Mouse (Mus musculus): ENCODE results near the gene Zbtb12. TPM values are rescaled to one million over a fixed set of nuclear protein-coding genes. Genes with fewer than 3 reads are reported as not detected.

Zbtb12 gene
- polyA plus RNA-seq, 1 experiment from 2014 or later: 3.5 TPM

GRCm38 (mm10) chr17:34890074-34890743, 10.9 kb downstream of the Zbtb12 start:
- Histone ChIP-seq H3K9me3 (ENCODE audit: low read length) (no peaks in the 10 kb centered on the region), H3K4me1 (ENCODE audit: insufficient read depth, low read length) (peaks cover 7% of the 10 kb centered on the region), H3K36me3 (ENCODE audit: insufficient read depth, low read length) (no peaks in the 10 kb centered on the region), H3K9ac (replicated peaks; ENCODE audit: low read length) (no peak overlapping the region), H3K4me2 (replicated peaks; ENCODE audit: low read depth, low read length) (no peak overlapping the region), H3K4me3 (ENCODE audit: low read length) (no peak overlapping the region), H3K27me3 (ENCODE audit: insufficient read depth, low read length) (no peaks in the 10 kb centered on the region), H3K27ac (ENCODE audit: low read length) (no peak overlapping the region)
- 80% methylated on average over 12 of the region's 12 CpGs for WGBS
- no peak for ATAC-seq (ENCODE audit: low FRiP score, low TSS enrichment)

- no peak for ATAC-seq (ENCODE audit: low FRiP score, low TSS enrichment)
- Histone ChIP-seq H3K9ac (replicated peaks; ENCODE audit: low read length) (no peak overlapping the region), H3K27me3 (ENCODE audit: insufficient read depth, low read length) (no peaks in the 10 kb centered on the region), H3K4me3 (ENCODE audit: low read length) (no peak overlapping the region), H3K4me2 (replicated peaks; ENCODE audit: low read depth, low read length) (no peak overlapping the region), H3K9me3 (ENCODE audit: low read length) (no peaks in the 10 kb centered on the region), H3K27ac (ENCODE audit: low read length) (no peak overlapping the region), H3K36me3 (ENCODE audit: insufficient read depth, low read length) (peaks cover 6% of the 10 kb centered on the region), H3K4me1 (ENCODE audit: insufficient read depth, low read length) (peaks cover 19% of the 10 kb centered on the region)
- WGBS: 94% methylated on average over 2 of the region's 2 CpGs
Observed at GRCm38 (mm10) chr17:34891377-34891776, 12.1 kb downstream of the Zbtb12 start.

GRCm38 (mm10) chr17:34893072-34893824, 14.0 kb downstream of the Zbtb12 start:
- peak overlapping the region; percentile 86 for H3K27ac ChIP-seq (ENCODE audit: low read length)
- no peaks in the 10 kb centered on the region for H3K9me3 ChIP-seq (ENCODE audit: low read length)
- H3K9ac ChIP-seq (replicated peaks; ENCODE audit: low read length): peak overlapping the region; percentile 66; the same call in 1 of the 2 replicates
- H3K4me3 ChIP-seq (ENCODE audit: low read length): no peak overlapping the region
- peaks cover 33% of the 10 kb centered on the region for H3K4me1 ChIP-seq (ENCODE audit: insufficient read depth, low read length)
- H3K36me3 ChIP-seq (ENCODE audit: insufficient read depth, low read length): peaks cover 9% of the 10 kb centered on the region
- H3K4me2 ChIP-seq (replicated peaks; ENCODE audit: low read depth, low read length): peak overlapping the region; percentile 92
- no peaks in the 10 kb centered on the region for H3K27me3 ChIP-seq (ENCODE audit: insufficient read depth, low read length)
- ATAC-seq (ENCODE audit: low FRiP score, low TSS enrichment): no peak
- 77% methylated on average over 12 of the region's 12 CpGs for WGBS

- ATAC-seq (ENCODE audit: low FRiP score, low TSS enrichment): peak; percentile 92
- under 1% methylated on average over 38 of the region's 51 CpGs for WGBS
- Histone ChIP-seq H3K36me3 (ENCODE audit: insufficient read depth, low read length) (peaks cover 9% of the 10 kb centered on the region), H3K27me3 (ENCODE audit: insufficient read depth, low read length) (no peaks in the 10 kb centered on the region), H3K4me3 (ENCODE audit: low read length) (peak overlapping the region; percentile 72), H3K27ac (ENCODE audit: low read length) (peak overlapping the region; percentile 92), H3K9ac (replicated peaks; ENCODE audit: low read length) (peak overlapping the region; percentile 86), H3K9me3 (ENCODE audit: low read length) (no peaks in the 10 kb centered on the region), H3K4me1 (ENCODE audit: insufficient read depth, low read length) (peaks cover 33% of the 10 kb centered on the region), H3K4me2 (replicated peaks; ENCODE audit: low read depth, low read length) (peak overlapping the region; percentile 92)
Observed at GRCm38 (mm10) chr17:34894074-34894597, 14.9 kb downstream of the Zbtb12 start.

- Histone ChIP-seq H3K27me3 (ENCODE audit: insufficient read depth, low read length) (no peaks in the 10 kb centered on the region), H3K4me2 (replicated peaks; ENCODE audit: low read depth, low read length) (peak overlapping the region; percentile 92), H3K9ac (replicated peaks; ENCODE audit: low read length) (peak overlapping the region; percentile 86), H3K4me1 (ENCODE audit: insufficient read depth, low read length) (peaks cover 35% of the 10 kb centered on the region), H3K36me3 (ENCODE audit: insufficient read depth, low read length) (peaks cover 9% of the 10 kb centered on the region), H3K9me3 (ENCODE audit: low read length) (no peaks in the 10 kb centered on the region), H3K4me3 (ENCODE audit: low read length) (peak overlapping the region; percentile 72), H3K27ac (ENCODE audit: low read length) (peak overlapping the region; percentile 92)
- ATAC-seq (ENCODE audit: low FRiP score, low TSS enrichment): peak; percentile 20; the same call in 1 of the 2 replicates
- 7% methylated on average over 50 of the region's 51 CpGs for WGBS
Observed at GRCm38 (mm10) chr17:34894801-34895530, 15.7 kb downstream of the Zbtb12 start.

GRCm38 (mm10) chr17:34895724-34896123, 16.4 kb downstream of the Zbtb12 start:
- no peaks in the 10 kb centered on the region for H3K9me3 ChIP-seq (ENCODE audit: low read length)
- WGBS: 88% methylated on average over 15 of the region's 15 CpGs
- ATAC-seq (ENCODE audit: low FRiP score, low TSS enrichment): no peak
- no peaks in the 10 kb centered on the region for H3K27me3 ChIP-seq (ENCODE audit: insufficient read depth, low read length)
- H3K4me2 ChIP-seq (replicated peaks; ENCODE audit: low read depth, low read length): peak overlapping the region; percentile 92
- peaks cover 9% of the 10 kb centered on the region for H3K36me3 ChIP-seq (ENCODE audit: insufficient read depth, low read length)
- peak overlapping the region; percentile 92; the same call in 1 of the 2 replicates for H3K27ac ChIP-seq (ENCODE audit: low read length)
- H3K4me1 ChIP-seq (ENCODE audit: insufficient read depth, low read length): peaks cover 41% of the 10 kb centered on the region
- peak overlapping the region; percentile 86 for H3K9ac ChIP-seq (replicated peaks; ENCODE audit: low read length)
- H3K4me3 ChIP-seq (ENCODE audit: low read length): peak overlapping the region; percentile 72

- no peak overlapping the region for H3K4me3 ChIP-seq (ENCODE audit: low read length)
- WGBS: 86% methylated on average over 17 of the region's 17 CpGs
- peaks cover 41% of the 10 kb centered on the region for H3K4me1 ChIP-seq (ENCODE audit: insufficient read depth, low read length)
- no peak for ATAC-seq (ENCODE audit: low FRiP score, low TSS enrichment)
- H3K27me3 ChIP-seq (ENCODE audit: insufficient read depth, low read length): no peaks in the 10 kb centered on the region
- H3K9ac ChIP-seq (replicated peaks; ENCODE audit: low read length): no peak overlapping the region
- no peaks in the 10 kb centered on the region for H3K9me3 ChIP-seq (ENCODE audit: low read length)
- H3K4me2 ChIP-seq (replicated peaks; ENCODE audit: low read depth, low read length): no peak overlapping the region
- H3K36me3 ChIP-seq (ENCODE audit: insufficient read depth, low read length): peaks cover 13% of the 10 kb centered on the region
- no peak overlapping the region for H3K27ac ChIP-seq (ENCODE audit: low read length)
Observed at GRCm38 (mm10) chr17:34896366-34896765, 17.1 kb downstream of the Zbtb12 start.

- no peaks in the 10 kb centered on the region for H3K9me3 ChIP-seq (ENCODE audit: low read length)
- H3K36me3 ChIP-seq (ENCODE audit: insufficient read depth, low read length): peaks cover 19% of the 10 kb centered on the region
- ATAC-seq (ENCODE audit: low FRiP score, low TSS enrichment): 0 out of 2 replicates have a peak, but pooled peaks have one; percentile 4
- peak overlapping the region; percentile 94 for H3K4me3 ChIP-seq (ENCODE audit: low read length)
- peak overlapping the region; percentile 98 for H3K27ac ChIP-seq (ENCODE audit: low read length)
- peak overlapping the region; percentile 99 for H3K9ac ChIP-seq (replicated peaks; ENCODE audit: low read length)
- WGBS: 14% methylated on average over 10 of the region's 10 CpGs
- H3K4me2 ChIP-seq (replicated peaks; ENCODE audit: low read depth, low read length): peak overlapping the region; percentile 87
- no peaks in the 10 kb centered on the region for H3K27me3 ChIP-seq (ENCODE audit: insufficient read depth, low read length)
- peaks cover 41% of the 10 kb centered on the region for H3K4me1 ChIP-seq (ENCODE audit: insufficient read depth, low read length)
Observed at GRCm38 (mm10) chr17:34897373-34898159, 18.3 kb downstream of the Zbtb12 start.

- peak within 1 kb of the TSS; percentile 99 for H3K9ac ChIP-seq (replicated peaks; ENCODE audit: low read length)
- no peaks in the 10 kb centered on the region for H3K27me3 ChIP-seq (ENCODE audit: insufficient read depth, low read length)
- H3K4me2 ChIP-seq (replicated peaks; ENCODE audit: low read depth, low read length): peak within 1 kb of the TSS; percentile 87
- H3K27ac ChIP-seq (ENCODE audit: low read length): peak within 1 kb of the TSS; percentile 98
- H3K9me3 ChIP-seq (ENCODE audit: low read length): no peaks in the 10 kb centered on the region
- peaks cover 25% of the 10 kb centered on the region for H3K36me3 ChIP-seq (ENCODE audit: insufficient read depth, low read length)
- peak; percentile 40 for ATAC-seq (ENCODE audit: low FRiP score, low TSS enrichment)
- WGBS: 1% methylated on average over 39 of the region's 44 CpGs
- peak within 1 kb of the TSS; percentile 94 for H3K4me3 ChIP-seq (ENCODE audit: low read length)
- H3K4me1 ChIP-seq (ENCODE audit: insufficient read depth, low read length): peaks cover 41% of the 10 kb centered on the region
Observed at GRCm38 (mm10) chr17:34898160-34898586, 18.9 kb downstream of the Zbtb12 start, which contains the start of the genes C2 and Ehmt2. C2 (minus strand) TSS chr17:34898265. Ehmt2 (plus strand) TSS chr17:34898469.

Measured in kidney, embryonic 16.5 days (tissue).